Mouse (Mus musculus) stomach, embryonic 16.5 days (tissue): ENCODE results near the gene Tex37. TPM values are rescaled to one million over a fixed set of nuclear protein-coding genes. Genes with fewer than 3 reads are reported as not detected.

ENCODE experiments used
- ATAC-seq: fragments of 200-750 bp; cut with Nextera tagmentation; 2 replicates; pipeline ENCODE4 v1.8.0; 2017; ENCODE audit warnings: moderate number of reproducible peaks, moderate TSS enrichment; ENCODE audit not compliant: insufficient read depth, low FRiP score
- H3K27ac ChIP-seq: fragments of 300-500 bp; sonication (generic); 2 replicates; pipeline ENCODE4 v1.5.1; 2014; ENCODE audit warnings: low read length
- H3K27me3 ChIP-seq: fragments of 300-500 bp; sonication (generic); 2 replicates; pipeline ENCODE4 v1.6.1; 2014; ENCODE audit warnings: low read length, control low read depth, mixed read lengths; ENCODE audit not compliant: control insufficient read depth, insufficient read depth
- H3K36me3 ChIP-seq: fragments of 300-500 bp; sonication (generic); 2 replicates; pipeline ENCODE4 v1.6.1; 2014; ENCODE audit warnings: low read length; ENCODE audit not compliant: control insufficient read depth, insufficient read depth
- H3K4me1 ChIP-seq: fragments of 300-500 bp; sonication (generic); 2 replicates; pipeline ENCODE4 v1.6.1; 2014; ENCODE audit warnings: low read length, control low read depth, mixed read lengths; ENCODE audit not compliant: control insufficient read depth, insufficient read depth
- H3K4me2 ChIP-seq: fragments of 300-500 bp; sonication (generic); 2 replicates; pipeline ENCODE4 v1.6.1; 2014; ENCODE audit warnings: low read depth, low read length, mixed read lengths
- H3K4me3 ChIP-seq: fragments of 300-500 bp; sonication (generic); replicated peaks from 2 replicates; pipeline ENCODE4 v1.5.1; 2014; ENCODE audit warnings: mild to moderate bottlenecking, low read length
- H3K9ac ChIP-seq: fragments of 300-500 bp; sonication (generic); 2 replicates; pipeline ENCODE4 v1.6.1; 2014; ENCODE audit warnings: low read length
- H3K9me3 ChIP-seq: fragments of 300-500 bp; sonication (generic); replicated peaks from 2 replicates; pipeline ENCODE4 v1.6.1; 2016; ENCODE audit warnings: low read length, control low read depth; ENCODE audit not compliant: control insufficient read depth
- WGBS: fragments of 180-500 bp; shearing (Covaris S2); extraction: QIAGEN DNeasy Blood & Tissue Kit; methylation state at CpG from one replicate; pipeline ENCODE4 v1.1.7; 2014; 5-methylcytosine and 5-hydroxymethylcytosine counted together
- polyA plus RNA-seq: library from polyadenylated mRNA; unstranded; fragments of >200 nt; fragmentation: Nextera tagmentation; extraction: Ambion mirVana; gene quantifications from 2 replicates; pipeline ENCODE4 v1.2.1, GENCODE M21; 2015

The Tex37 gene
- not detected in 2 replicates for polyA plus RNA-seq

DNA sequence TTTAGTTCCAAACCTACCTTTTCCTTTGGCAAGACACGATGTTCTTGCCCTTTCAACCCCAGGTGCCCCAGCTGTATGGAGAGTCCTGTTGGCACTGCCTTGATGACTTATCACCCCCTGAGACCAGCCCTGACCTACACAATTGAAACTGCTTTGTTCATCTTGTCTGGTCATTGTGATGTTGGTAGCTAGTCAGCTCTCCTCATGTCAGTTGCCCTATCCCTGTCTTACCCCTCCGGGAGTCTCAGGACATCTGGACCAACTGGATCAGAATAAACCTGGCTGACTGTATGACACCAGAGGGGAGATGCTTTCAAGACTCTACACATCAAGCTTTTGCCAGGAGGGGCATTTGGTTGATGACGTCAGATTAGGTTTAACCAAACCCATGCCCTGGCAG is at the start of gene Tex37:
TSS of gene Tex37 (minus strand) at position 101 of the 400 bp plus-strand sequence.
- H3K27ac ChIP-seq = no peak within 1 kb of the TSS
- H3K36me3 ChIP-seq = no peaks in the 10 kb centered on the region
- 0 out of 2 replicates have a peak, but pooled peaks cover 3% of the 10 kb centered on the region for H3K4me1 ChIP-seq
- H3K4me2 ChIP-seq = no peak within 1 kb of the TSS
- 90% methylated on average over 3 of the region's 3 CpGs for WGBS
- no peaks in the 10 kb centered on the region for H3K9me3 ChIP-seq
- no peak for ATAC-seq
- H3K9ac ChIP-seq = no peak within 1 kb of the TSS
- no peaks in the 10 kb centered on the region for H3K27me3 ChIP-seq
- H3K4me3 ChIP-seq = no peak within 1 kb of the TSS

DNA sequence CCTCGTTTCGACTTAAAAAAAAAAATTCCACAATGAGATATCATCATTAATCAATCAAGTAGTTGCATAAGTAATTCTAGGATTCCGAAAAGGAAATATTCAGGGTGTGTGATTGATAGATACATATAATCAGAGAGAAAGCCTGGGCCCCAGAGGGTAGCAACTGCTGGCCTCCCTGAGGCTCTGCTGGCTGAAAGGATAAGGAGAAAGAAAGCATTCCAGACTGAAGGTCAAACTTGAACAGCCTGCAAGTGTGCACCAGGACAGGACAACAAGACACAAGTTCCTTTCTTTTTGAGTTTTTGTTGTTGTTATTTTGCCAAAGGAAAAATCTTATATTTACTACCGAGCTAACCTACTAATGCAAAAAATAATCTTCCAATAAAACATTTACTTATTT is 49.6 kb upstream of the Tex37 start:
- H3K36me3 ChIP-seq = no peaks in the 10 kb centered on the region
- 51% methylated on average over 4 of the region's 4 CpGs for WGBS
- no peak overlapping the region for H3K9ac ChIP-seq
- H3K4me3 ChIP-seq = no peak overlapping the region
- H3K27me3 ChIP-seq = 0 out of 2 replicates have a peak, but pooled peaks cover 4% of the 10 kb centered on the region
- no peaks in the 10 kb centered on the region for H3K9me3 ChIP-seq
- no peak overlapping the region for H3K27ac ChIP-seq
- no peak for ATAC-seq
- H3K4me1 ChIP-seq = peaks cover 3% of the 10 kb centered on the region; the same call in 1 of the 2 replicates
- no peak overlapping the region for H3K4me2 ChIP-seq

DNA sequence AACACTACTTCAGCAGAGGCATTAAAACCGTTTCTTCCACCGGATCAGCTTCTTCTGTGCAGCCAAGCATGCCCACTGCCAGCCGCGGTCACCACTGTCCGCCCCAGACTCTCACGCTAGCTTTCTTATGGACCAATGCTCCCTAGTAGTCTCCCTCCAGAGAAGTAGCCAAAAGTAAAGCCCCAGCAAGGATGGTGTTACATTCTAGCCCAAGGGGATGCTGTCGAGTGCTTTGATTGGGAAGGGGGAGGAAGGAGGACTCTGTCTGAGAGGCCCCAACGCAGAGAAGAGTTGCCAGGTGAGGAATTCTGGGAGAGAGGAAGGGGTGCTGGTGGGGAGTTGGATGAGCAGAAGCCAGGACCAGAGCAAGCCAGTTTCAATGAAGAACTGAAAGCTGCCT is 48.7 kb upstream of the Tex37 start:
- Histone ChIP-seq H3K27me3 (peaks cover 4% of the 10 kb centered on the region; the same call in 1 of the 2 replicates), H3K4me1 (peaks cover 3% of the 10 kb centered on the region; the same call in 1 of the 2 replicates), H3K27ac (no peak overlapping the region), H3K9ac (no peak overlapping the region), H3K4me2 (peak overlapping the region; percentile 47), H3K36me3 (no peaks in the 10 kb centered on the region), H3K4me3 (0 out of 2 replicates have a peak overlapping the region, but pooled peaks have one; percentile 10), H3K9me3 (no peaks in the 10 kb centered on the region)
- ATAC-seq = no peak
- WGBS = 3% methylated on average over 8 of the region's 8 CpGs

DNA sequence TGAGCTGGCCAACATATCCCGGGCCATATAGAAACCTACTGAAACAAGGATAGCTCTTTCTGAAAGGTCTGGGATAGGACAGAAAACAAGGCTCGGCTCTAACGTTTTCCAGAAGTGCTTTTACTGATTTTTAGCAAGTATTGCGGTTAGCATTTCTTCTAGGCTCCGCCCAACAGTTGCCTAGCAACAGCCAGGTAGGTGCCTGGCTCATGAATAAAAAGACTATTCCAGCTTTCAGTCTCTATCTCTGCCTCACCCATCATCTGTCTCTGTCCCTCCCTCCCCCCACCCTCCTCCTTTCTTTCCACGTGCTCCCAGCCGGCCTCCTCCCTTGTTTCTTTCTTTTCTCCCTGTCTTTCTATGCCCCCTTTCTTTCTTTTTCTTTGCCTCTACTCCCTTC is 47.0 kb upstream of the Tex37 start:
- WGBS = 25% methylated on average over 7 of the region's 7 CpGs
- Histone ChIP-seq H3K27ac (no peak overlapping the region), H3K9me3 (no peaks in the 10 kb centered on the region), H3K4me2 (no peak overlapping the region), H3K4me3 (no peak overlapping the region), H3K4me1 (peaks cover 3% of the 10 kb centered on the region; the same call in 1 of the 2 replicates), H3K36me3 (no peaks in the 10 kb centered on the region), H3K9ac (no peak overlapping the region), H3K27me3 (peaks cover 7% of the 10 kb centered on the region; the same call in 1 of the 2 replicates)
- no peak for ATAC-seq

DNA sequence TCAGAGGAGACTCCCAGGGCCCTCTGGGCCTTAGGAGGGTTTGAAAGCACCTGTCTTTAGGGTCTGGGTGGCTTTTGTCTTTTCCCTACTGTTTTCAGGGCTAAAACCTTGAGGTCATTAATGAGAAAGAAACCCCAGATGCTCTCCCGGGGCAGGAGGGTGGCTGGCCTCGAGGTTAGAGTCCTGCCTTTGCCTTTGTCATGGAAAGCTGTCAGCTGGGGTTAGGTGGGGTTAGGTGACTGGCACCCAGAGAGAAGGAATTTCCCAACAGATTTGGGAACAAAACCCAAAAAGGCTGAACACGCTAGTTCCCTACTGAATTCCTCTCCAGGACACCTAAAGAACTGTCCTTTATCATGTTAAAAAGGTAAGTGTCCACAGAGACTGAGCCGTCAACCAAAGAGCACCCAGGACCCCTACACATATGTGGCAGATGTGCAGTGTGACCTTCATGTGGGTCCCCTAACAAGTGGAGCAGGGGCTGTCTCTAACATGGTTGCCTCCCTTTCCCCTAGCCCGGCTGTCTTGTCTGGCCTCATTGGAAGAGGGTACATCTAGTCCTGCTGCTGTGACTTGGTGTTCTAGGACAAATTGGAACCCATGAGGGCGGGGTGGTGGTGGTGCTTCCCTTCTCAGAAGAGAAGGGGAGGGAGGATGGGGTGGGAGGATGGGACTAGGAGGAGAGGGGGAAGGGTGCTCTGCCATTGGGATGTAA is 45.5 kb upstream of the Tex37 start:
- Histone ChIP-seq H3K4me1 (peaks cover 3% of the 10 kb centered on the region; the same call in 1 of the 2 replicates), H3K36me3 (no peaks in the 10 kb centered on the region), H3K9ac (no peak overlapping the region), H3K9me3 (no peaks in the 10 kb centered on the region), H3K27me3 (peaks cover 21% of the 10 kb centered on the region), H3K4me2 (no peak overlapping the region), H3K27ac (no peak overlapping the region), H3K4me3 (no peak overlapping the region)
- WGBS = 49% methylated on average over 6 of the region's 6 CpGs
- ATAC-seq = no peak

DNA sequence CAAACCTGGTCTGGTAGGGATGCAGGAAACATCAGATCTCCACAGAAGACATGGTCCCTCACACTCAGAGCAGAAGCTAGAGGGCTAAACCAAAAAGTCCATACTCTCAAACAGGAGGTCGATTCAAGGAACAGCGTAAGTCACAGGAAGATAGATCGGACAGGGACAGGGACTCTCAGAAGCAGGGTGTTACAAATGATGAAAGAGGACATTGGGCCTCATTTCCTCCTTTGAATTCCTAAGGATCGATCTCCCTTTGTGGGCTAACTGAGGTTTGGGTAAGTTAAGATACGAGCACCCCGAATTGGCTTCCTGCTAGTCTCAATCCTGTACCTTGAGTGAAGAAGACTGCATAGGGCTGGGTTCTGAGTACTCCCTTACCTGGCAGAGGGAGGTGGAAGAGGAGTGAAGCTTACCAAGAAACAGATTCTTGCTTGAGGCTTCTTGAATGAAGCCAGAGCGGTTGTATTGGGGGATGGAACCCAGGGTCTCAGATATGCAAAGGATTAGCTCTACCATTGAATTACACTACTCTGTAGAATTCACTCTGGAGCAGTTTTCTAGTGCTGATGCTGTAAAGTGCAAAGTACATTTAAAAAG is 38.7 kb upstream of the Tex37 start:
- H3K27ac ChIP-seq = no peak overlapping the region
- H3K4me2 ChIP-seq = no peak overlapping the region
- no peak for ATAC-seq
- H3K9ac ChIP-seq = no peak overlapping the region
- H3K4me3 ChIP-seq = no peak overlapping the region
- peaks cover 8% of the 10 kb centered on the region for H3K4me1 ChIP-seq
- H3K27me3 ChIP-seq = peaks cover 64% of the 10 kb centered on the region
- H3K36me3 ChIP-seq = no peaks in the 10 kb centered on the region
- 11% methylated on average over 7 of the region's 7 CpGs for WGBS
- no peaks in the 10 kb centered on the region for H3K9me3 ChIP-seq

DNA sequence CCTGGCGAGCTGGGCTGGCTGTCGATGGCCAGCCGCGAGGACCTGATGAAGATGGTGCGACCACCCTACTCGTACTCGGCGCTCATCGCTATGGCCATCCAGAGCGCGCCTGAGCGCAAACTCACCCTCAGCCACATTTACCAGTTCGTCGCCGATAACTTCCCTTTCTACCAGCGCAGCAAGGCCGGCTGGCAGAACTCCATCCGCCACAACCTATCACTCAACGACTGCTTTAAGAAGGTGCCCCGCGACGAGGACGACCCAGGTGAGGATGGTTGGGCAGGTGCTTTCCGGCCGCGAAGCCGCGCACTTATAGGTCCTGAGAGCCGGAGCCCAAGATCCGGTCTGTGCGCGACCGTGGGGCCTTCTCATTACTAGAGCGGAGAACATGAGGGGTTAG is 38.2 kb upstream of the Tex37 start:
- Histone ChIP-seq H3K9me3 (no peaks in the 10 kb centered on the region), H3K27ac (no peak overlapping the region), H3K27me3 (peaks cover 67% of the 10 kb centered on the region), H3K4me1 (peaks cover 8% of the 10 kb centered on the region), H3K4me2 (peak overlapping the region; percentile 68), H3K9ac (no peak overlapping the region), H3K36me3 (no peaks in the 10 kb centered on the region), H3K4me3 (peak overlapping the region; percentile 40)
- no peak for ATAC-seq
- under 1% methylated on average over 34 of the region's 34 CpGs for WGBS

DNA sequence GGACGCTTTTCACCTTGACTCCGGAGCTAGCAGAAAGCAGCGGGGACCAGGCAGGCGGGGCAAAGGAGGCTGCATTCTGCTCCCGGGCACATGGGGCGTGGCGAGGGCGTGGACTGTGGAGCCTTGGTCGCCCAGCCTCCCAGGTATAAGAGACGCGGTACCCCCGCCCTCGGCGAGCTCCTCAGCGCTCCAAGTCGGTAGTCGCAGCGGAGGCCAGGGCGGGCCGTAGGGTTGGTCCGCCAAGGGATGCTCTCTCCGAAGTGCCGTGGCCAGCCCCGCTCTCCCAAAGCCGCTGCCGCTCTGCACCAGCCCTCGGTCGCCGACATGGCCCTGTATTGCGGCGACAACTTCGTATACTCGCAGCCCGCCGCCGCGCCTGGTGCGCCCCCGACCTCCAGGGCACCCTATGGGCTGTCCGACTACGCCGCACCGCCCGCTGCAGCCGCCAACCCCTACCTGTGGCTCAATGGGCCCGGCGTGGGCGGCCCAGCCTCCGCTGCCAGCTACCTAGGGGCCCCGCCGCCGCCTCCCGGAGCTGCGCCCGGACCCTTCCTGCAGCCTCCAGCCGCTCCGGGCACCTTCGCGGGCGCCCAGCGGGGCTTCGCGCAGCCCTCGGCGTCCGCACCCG is 37.7 kb upstream of the Tex37 start, which contains the start of gene Foxi3:
TSS of gene Foxi3 (plus strand) at position 247 of the 628 bp plus-strand sequence.
- H3K27ac ChIP-seq = no peak within 1 kb of the TSS
- H3K4me1 ChIP-seq = peaks cover 8% of the 10 kb centered on the region
- ATAC-seq = peak; percentile 69; the same call in 1 of the 2 replicates
- H3K9ac ChIP-seq = no peak within 1 kb of the TSS
- H3K9me3 ChIP-seq = no peaks in the 10 kb centered on the region
- WGBS = under 1% methylated on average over 66 of the region's 67 CpGs
- H3K4me2 ChIP-seq = peak within 1 kb of the TSS; percentile 68
- peaks cover 67% of the 10 kb centered on the region for H3K27me3 ChIP-seq
- H3K4me3 ChIP-seq = peak within 1 kb of the TSS; percentile 40
- no peaks in the 10 kb centered on the region for H3K36me3 ChIP-seq

DNA sequence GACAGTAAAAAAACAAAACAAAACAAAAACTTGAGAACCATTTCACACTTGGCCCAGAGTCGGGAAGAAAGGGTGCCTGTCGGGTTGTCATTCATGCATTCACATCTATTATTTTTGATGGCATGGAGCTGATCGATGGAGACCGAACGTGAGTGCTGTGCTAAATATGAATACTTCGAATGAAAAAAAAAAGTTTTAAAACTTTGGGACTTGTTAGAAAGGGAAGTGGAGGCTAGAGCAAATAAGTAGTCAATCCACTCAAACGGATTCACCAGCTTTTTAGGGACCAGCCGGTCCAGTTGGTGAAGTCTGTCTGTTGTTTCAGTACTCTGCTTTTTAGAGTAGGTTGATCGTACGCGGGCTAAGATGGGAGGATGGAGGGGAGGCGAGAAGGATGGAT is 37.1 kb upstream of the Tex37 start:
- H3K27ac ChIP-seq = no peak overlapping the region
- no peaks in the 10 kb centered on the region for H3K36me3 ChIP-seq
- peak overlapping the region; percentile 68 for H3K4me2 ChIP-seq
- no peaks in the 10 kb centered on the region for H3K9me3 ChIP-seq
- peaks cover 8% of the 10 kb centered on the region for H3K4me1 ChIP-seq
- 2% methylated on average over 12 of the region's 12 CpGs for WGBS
- H3K9ac ChIP-seq = no peak overlapping the region
- H3K4me3 ChIP-seq = peak overlapping the region; percentile 40
- H3K27me3 ChIP-seq = peaks cover 66% of the 10 kb centered on the region
- no peak; the same call in 1 of the 2 replicates for ATAC-seq
